Mouse (Mus musculus): ENCODE measurements around the gene Snca. TPM values are rescaled to one million over a fixed set of nuclear protein-coding genes. Genes with fewer than 3 reads are reported as not detected.
"Not testable (repeated sequence)": the region's sequence is repeated elsewhere in the genome, so short reads cannot be mapped to it uniquely, and the experiment has no call there.

Gene Snca
- polyA plus RNA-seq, 1 experiment from 2014 or later, result 459 TPM

GRCm38 (mm10) chr6:60717566-60717965, 112.1 kb downstream of the Snca start:
- Histone ChIP-seq H3K27me3 (no peaks in the 10 kb centered on the region), H3K9me3 (replicated peaks) (no peaks in the 10 kb centered on the region), H3K36me3 (replicated peaks) (no peaks in the 10 kb centered on the region), H3K9ac (no peak overlapping the region), H3K4me3 (replicated peaks) (no peak overlapping the region), H3K27ac (replicated peaks) (no peak overlapping the region), H3K4me1 (replicated peaks) (no peaks in the 10 kb centered on the region), H3K4me2 (no peak overlapping the region)
- 58% methylated on average over 3 of the region's 3 CpGs for WGBS (ENCODE audit: insufficient replicate concordance)
- ATAC-seq (ENCODE audit: insufficient read depth), result no peak

GRCm38 (mm10) chr6:60709997-60710471, 119.6 kb downstream of the Snca start:
- Histone ChIP-seq H3K27ac (replicated peaks) (no peak overlapping the region), H3K9ac (no peak overlapping the region), H3K9me3 (replicated peaks) (no peaks in the 10 kb centered on the region), H3K4me1 (replicated peaks) (no peaks in the 10 kb centered on the region), H3K27me3 (no peaks in the 10 kb centered on the region), H3K36me3 (replicated peaks) (no peaks in the 10 kb centered on the region), H3K4me2 (no peak overlapping the region), H3K4me3 (replicated peaks) (no peak overlapping the region)
- no peak for ATAC-seq (ENCODE audit: insufficient read depth)
- 17% methylated on average over 2 of the region's 2 CpGs for WGBS (ENCODE audit: insufficient replicate concordance)

GRCm38 (mm10) chr6:60698072-60698471, 131.6 kb downstream of the Snca start:
- no peaks in the 10 kb centered on the region for H3K27me3 ChIP-seq
- 55% methylated on average over 2 of the region's 2 CpGs for WGBS (ENCODE audit: insufficient replicate concordance)
- ATAC-seq (ENCODE audit: insufficient read depth), result no peak

GRCm38 (mm10) chr6:60687048-60687447, 142.6 kb downstream of the Snca start:
- not testable (repeated sequence) for H3K9ac ChIP-seq; H3K27ac ChIP-seq (replicated peaks); H3K4me3 ChIP-seq (replicated peaks); H3K36me3 ChIP-seq (replicated peaks); H3K9me3 ChIP-seq (replicated peaks); H3K4me1 ChIP-seq (replicated peaks); ATAC-seq (ENCODE audit: insufficient read depth); H3K4me2 ChIP-seq; H3K27me3 ChIP-seq
- 59% methylated on average over 4 of the region's 4 CpGs for WGBS (ENCODE audit: insufficient replicate concordance)

More at GRCm38 (mm10) chr6:60698072-60698471, 131.6 kb downstream of the Snca start:
- Histone ChIP-seq H3K9me3 (replicated peaks) (no peaks in the 10 kb centered on the region), H3K9ac (no peak overlapping the region), H3K4me3 (replicated peaks) (no peak overlapping the region), H3K27ac (replicated peaks) (no peak overlapping the region), H3K4me1 (replicated peaks) (no peaks in the 10 kb centered on the region), H3K36me3 (replicated peaks) (no peaks in the 10 kb centered on the region), H3K4me2 (no peak overlapping the region)

- no peak for ATAC-seq (ENCODE audit: insufficient read depth)
- WGBS (ENCODE audit: insufficient replicate concordance), result 31% methylated on average over 4 of the region's 4 CpGs
- no peak overlapping the region for H3K4me3 ChIP-seq (replicated peaks)
- no peaks in the 10 kb centered on the region for H3K27me3 ChIP-seq
- no peak overlapping the region for H3K27ac ChIP-seq (replicated peaks)
- no peaks in the 10 kb centered on the region for H3K9me3 ChIP-seq (replicated peaks)
- H3K4me1 ChIP-seq (replicated peaks), result no peaks in the 10 kb centered on the region
- no peak overlapping the region for H3K4me2 ChIP-seq
- no peak overlapping the region for H3K9ac ChIP-seq
- H3K36me3 ChIP-seq (replicated peaks), result no peaks in the 10 kb centered on the region
These were observed 147.4 kb downstream of the Snca start for GRCm38 (mm10) chr6:60682233-60682632.

Other genes starting within 250 kb of the Snca start
- gene Mmrn1, start 95.1 kb upstream of the Snca start, polyA plus RNA-seq (2015; fragmentation: Nextera tagmentation; extraction: Ambion mirVana), result 3.6 and 4.1 TPM in 2 replicates